Mouse (Mus musculus) kidney, adult 18-20 months (tissue): ENCODE results near the gene Gm960.

Source experiments
- DNase-seq: peaks from one replicate; pipeline ENCODE4 v3.0.0; 2021

The Gm960 gene

GRCm38 (mm10) chr19:4711098-4711600 lies 12.7 kb upstream of the Gm960 start, which contains the start of gene Sptbn2:
Gene Sptbn2 (plus strand): TSS chr19:4711167.
- DNase-seq, result no peak

GRCm38 (mm10) chr19:4708765-4709164 lies 10.3 kb upstream of the Gm960 start:
- no peak for DNase-seq

- no peak for DNase-seq
Observed at GRCm38 (mm10) chr19:4701221-4701620, 2.8 kb upstream of the Gm960 start.

GRCm38 (mm10) chr19:4700656-4701055 lies 2.2 kb upstream of the Gm960 start:
- no peak for DNase-seq

- DNase-seq, result no peak
Observed at GRCm38 (mm10) chr19:4699821-4700220, 1.4 kb upstream of the Gm960 start.

- no peak for DNase-seq
Observed at GRCm38 (mm10) chr19:4698856-4699255, 388 bp upstream of the Gm960 start.

- no peak for DNase-seq
Observed at GRCm38 (mm10) chr19:4697721-4698120, 747 bp downstream of the Gm960 start.

- no peak for DNase-seq
Observed at GRCm38 (mm10) chr19:4697121-4697520, 1.3 kb downstream of the Gm960 start.

- no peak for DNase-seq
Observed at GRCm38 (mm10) chr19:4694346-4694745, 4.1 kb downstream of the Gm960 start.

GRCm38 (mm10) chr19:4672401-4672800 lies 26.1 kb downstream of the Gm960 start:
- DNase-seq, result no peak

- no peak for DNase-seq
Observed at GRCm38 (mm10) chr19:4670776-4671175, 27.7 kb downstream of the Gm960 start.

- no peak for DNase-seq
Observed at GRCm38 (mm10) chr19:4666815-4667214, 31.7 kb downstream of the Gm960 start.

- DNase-seq, result no peak
Observed at GRCm38 (mm10) chr19:4658156-4658555, 40.3 kb downstream of the Gm960 start.

GRCm38 (mm10) chr19:4646917-4647492 lies 51.5 kb downstream of the Gm960 start:
- DNase-seq, result no peak

- DNase-seq, result peak; percentile 45
Observed at GRCm38 (mm10) chr19:4644271-4644670, 54.2 kb downstream of the Gm960 start.

GRCm38 (mm10) chr19:4635986-4636385 lies 62.5 kb downstream of the Gm960 start:
- DNase-seq, result no peak

- peak; percentile 64 for DNase-seq
Observed at GRCm38 (mm10) chr19:4628819-4629218, 69.6 kb downstream of the Gm960 start.

- DNase-seq, result no peak
Observed at GRCm38 (mm10) chr19:4625829-4626535, 72.5 kb downstream of the Gm960 start.

GRCm38 (mm10) chr19:4625179-4625828 lies 73.2 kb downstream of the Gm960 start, which contains the start of gene Rce1:
Gene Rce1 (minus strand): TSS chr19:4625641.
- DNase-seq, result peak; percentile 95

- no peak for DNase-seq
Observed at GRCm38 (mm10) chr19:4624406-4625178, 73.9 kb downstream of the Gm960 start.

- no peak for DNase-seq
Observed at GRCm38 (mm10) chr19:4624006-4624405, 74.5 kb downstream of the Gm960 start.

GRCm38 (mm10) chr19:4623419-4623818 lies 75.0 kb downstream of the Gm960 start:
- peak; percentile 6 for DNase-seq

- no peak for DNase-seq
Observed at GRCm38 (mm10) chr19:4622780-4623179, 75.7 kb downstream of the Gm960 start.
